Mouse (Mus musculus): Measurements from ENCODE around the gene Thap4.

DNA sequence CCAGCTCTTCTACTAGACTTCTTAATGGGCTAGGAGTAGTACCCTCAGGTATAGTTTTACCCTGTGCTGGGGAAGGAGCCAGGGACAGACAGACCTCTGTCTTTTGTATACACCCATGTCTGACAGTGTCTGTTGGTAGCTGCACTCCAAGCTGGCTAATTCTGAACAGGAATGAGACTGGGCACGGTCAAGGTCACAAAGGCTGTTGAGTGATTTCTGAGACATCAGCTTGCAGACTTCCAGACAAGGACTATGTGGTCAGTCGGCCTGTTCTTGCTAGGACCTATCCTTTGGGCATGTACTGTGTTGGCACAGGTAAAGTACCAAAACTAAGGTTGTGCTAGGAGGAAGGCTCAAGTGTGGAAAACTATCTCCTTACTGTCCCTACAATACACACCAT lies 38.5 kb downstream of the Thap4 start:
- TF ChIP-seq POLR2A (IDR thresholded peaks at IDR 0.05; ENCODE audit: low read depth, low read length) = no peak
- no peak for TF ChIP-seq CTCF (IDR thresholded peaks at IDR 0.05; ENCODE audit: extremely low read depth, insufficient read depth, insufficient read length, insufficient replicate concordance)

Data from spleen, adult 2 months (tissue).